Mouse (Mus musculus) spleen, adult 2 months (tissue): ENCODE results near the gene Thop1.

ENCODE experiments used
- CTCF ChIP-seq: fragments of 200-500 bp; IDR thresholded peaks from 2 replicates; pipeline ENCODE4 v1.5.1; 2011; ENCODE audit warnings: mild to moderate bottlenecking, inconsistent platforms; ENCODE audit not compliant: insufficient read depth, insufficient read length, insufficient replicate concordance; ENCODE audit errors: extremely low read depth
- POLR2A ChIP-seq: fragments of 200-500 bp; IDR thresholded peaks from 2 replicates; pipeline ENCODE4 v1.6.1; 2011; ENCODE audit warnings: low read depth, low read length, inconsistent platforms

- TF ChIP-seq CTCF (no peak), POLR2A (no peak)
Measured at GRCm38 (mm10) chr10:81068706-81069105, 1.1 kb upstream of the Thop1 start.
